Mouse (Mus musculus): Measurements from ENCODE around the gene Slc8a1.

Gene Slc8a1

DNA sequence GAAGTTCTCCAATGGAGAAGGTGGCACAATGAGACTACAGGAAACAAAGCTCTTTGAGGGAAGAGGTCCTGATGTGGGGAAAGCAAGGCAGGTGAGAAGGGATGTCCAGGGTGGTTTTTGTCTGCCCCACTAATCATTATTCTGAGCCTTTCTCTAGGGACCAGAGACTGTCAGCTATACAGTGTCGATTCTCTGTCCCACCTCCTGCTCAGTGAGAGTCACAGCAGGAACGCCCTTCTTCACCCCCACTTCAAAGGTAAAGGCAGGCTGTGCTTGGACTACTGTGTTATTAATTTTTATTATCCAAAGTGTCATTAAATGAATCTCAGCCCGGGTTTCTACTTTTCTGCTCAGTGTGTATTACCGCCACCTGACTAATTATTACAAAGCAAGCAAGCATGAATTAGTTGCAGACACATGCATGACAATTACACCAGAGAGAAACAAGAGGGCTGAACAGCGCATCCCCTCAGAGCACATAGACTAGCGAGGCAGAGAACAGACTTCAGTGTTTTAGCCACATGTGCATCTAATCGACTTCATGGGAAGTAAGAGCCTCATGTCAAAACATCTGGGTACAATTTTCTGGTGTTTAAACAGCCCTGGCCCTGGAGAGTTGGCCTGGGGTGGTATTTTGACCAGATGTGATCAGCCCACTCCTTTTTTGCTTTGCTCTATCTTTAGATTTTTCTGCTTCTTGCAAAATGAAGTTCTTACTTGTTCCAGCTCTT lies 402.0 kb downstream of the Slc8a1 start:
- no peak for DNase-seq (ENCODE audit: low spot score)

DNA sequence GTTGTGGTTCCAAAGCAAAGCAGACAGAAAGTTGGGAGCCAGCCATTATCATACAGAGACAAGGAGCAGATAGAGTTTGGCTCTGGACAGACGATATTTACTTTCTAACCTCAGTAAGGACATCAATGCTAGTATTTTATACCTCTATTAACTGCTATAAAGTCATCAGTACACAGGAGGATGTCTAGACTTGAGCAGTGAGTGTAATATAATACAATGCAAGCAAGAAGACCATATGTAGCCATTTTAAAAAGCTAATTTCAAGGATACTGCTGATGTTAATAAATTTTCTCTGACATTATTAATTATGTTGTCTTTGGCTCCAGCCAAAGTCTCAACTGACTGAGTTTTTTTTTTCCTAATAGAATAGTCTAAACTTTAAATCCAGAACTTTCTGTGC lies 402.7 kb downstream of the Slc8a1 start:
- DNase-seq (ENCODE audit: low spot score), result no peak
